ENCODE assay signal across 8 mouse cellular contexts in genomic region chr16:55820161-55820915, GRCm38 (mm10). TPM values are rescaled to one million over a fixed set of nuclear protein-coding genes. Genes with fewer than 3 reads are reported as not detected.
DNase-seq lines count a peak whose midpoint lies in the region; ATAC-seq and TF ChIP-seq lines count a peak whose summit lies in the region.

No protein-coding gene starts in this region.

- H3K27ac ChIP-seq in heart, postnatal 0 days (ENCODE audit: low read depth), result peak overlapping the region; percentile 89
- H3K27ac ChIP-seq in limb, embryonic 15.5 days, result peak overlapping the region; percentile 95
- peak overlapping the region; percentile 89 for H3K27ac ChIP-seq in small intestine, adult 2 months (ENCODE audit: insufficient read depth, low read depth, low read length)

- no peak for TF ChIP-seq CTCF in brain, embryonic 14.5 days (IDR thresholded peaks at IDR 0.05; ENCODE audit: borderline replicate concordance, extremely low read depth, insufficient read depth, insufficient read length)
- no peak for TF ChIP-seq CTCF in heart, postnatal 0 days (IDR thresholded peaks at IDR 0.05; ENCODE audit: low read depth)
- TF ChIP-seq CTCF in small intestine, adult 2 months (IDR thresholded peaks at IDR 0.05; ENCODE audit: extremely low read depth, insufficient read length, insufficient replicate concordance, low read depth, low read length), result no peak

- peaks cover 15% of the 10 kb centered on the region for H3K36me3 ChIP-seq in erythroblast, embryonic 14.5 days (ENCODE audit: control insufficient read depth)
- peaks cover 26% of the 10 kb centered on the region for H3K36me3 ChIP-seq in heart, postnatal 0 days (replicated peaks; ENCODE audit: control insufficient read depth, insufficient read depth, low read length)
- H3K36me3 ChIP-seq in limb, embryonic 15.5 days, result peaks cover 24% of the 10 kb centered on the region
- H3K36me3 ChIP-seq in small intestine, adult 2 months (ENCODE audit: control insufficient read depth, insufficient read depth, low read length), result peaks cover 31% of the 10 kb centered on the region

- DNase-seq in brain, embryonic 14.5 days (ENCODE audit: low read depth), result peak; percentile 29
- peak; percentile 10 for DNase-seq in heart, postnatal 0 days (ENCODE audit: low spot score)
- no peak for DNase-seq in gastrocnemius, postnatal 4 days (ENCODE audit: low spot score in 2 of 2)
- DNase-seq in cerebellum, postnatal 14 days, result no peak

- peak overlapping the region; percentile 76 for H3K4me3 ChIP-seq in erythroblast, embryonic 14.5 days (replicated peaks)
- peak overlapping the region; percentile 95 for H3K4me3 ChIP-seq in heart, postnatal 0 days (ENCODE audit: low read depth, low read length)
- H3K4me3 ChIP-seq in limb, embryonic 15.5 days, result peak overlapping the region; percentile 90
- H3K4me3 ChIP-seq in small intestine, adult 2 months (ENCODE audit: low read depth, low read length), result peak overlapping the region; percentile 96

- H3K27me3 ChIP-seq in erythroblast, embryonic 14.5 days (ENCODE audit: control insufficient read depth), result peaks cover 39% of the 10 kb centered on the region
- H3K27me3 ChIP-seq in heart, postnatal 0 days (ENCODE audit: control insufficient read depth, insufficient read depth, low read length), result no peaks in the 10 kb centered on the region
- no peaks in the 10 kb centered on the region for H3K27me3 ChIP-seq in limb, embryonic 15.5 days
- no peaks in the 10 kb centered on the region for H3K27me3 ChIP-seq in small intestine, adult 2 months (ENCODE audit: control insufficient read depth, insufficient read depth, low read length)

- 47% methylated on average over 13 of the region's 13 CpGs for WGBS in heart, postnatal 0 days
- WGBS in limb, embryonic 15.5 days, result 25% methylated on average over 13 of the region's 13 CpGs
- WGBS in small intestine, adult 2 months, result 8% methylated on average over 13 of the region's 13 CpGs

- TF ChIP-seq EP300 in heart, postnatal 0 days (IDR thresholded peaks at IDR 0.05; ENCODE audit: low read depth), result no peak

- peak overlapping the region; percentile 87 for H3K4me2 ChIP-seq in heart, postnatal 0 days (ENCODE audit: low read depth, low read length)
- peak overlapping the region; percentile 72 for H3K4me2 ChIP-seq in limb, embryonic 15.5 days

- no peak for ATAC-seq in erythroblast, adult 5-6 weeks (replicated peaks; ENCODE audit: low FRiP score, poor library complexity, severe bottlenecking)
- no peak for ATAC-seq in heart, postnatal 0 days (ENCODE audit: insufficient read depth, low read depth)
- no peak for ATAC-seq in limb, embryonic 15.5 days (ENCODE audit: insufficient number of reproducible peaks, low FRiP score, low TSS enrichment, low read depth)

- H3K9me3 ChIP-seq in erythroblast, embryonic 14.5 days (ENCODE audit: control insufficient read depth, low read length), result no peaks in the 10 kb centered on the region
- no peaks in the 10 kb centered on the region for H3K9me3 ChIP-seq in heart, postnatal 0 days (replicated peaks; ENCODE audit: control insufficient read depth, low read length)
- H3K9me3 ChIP-seq in limb, embryonic 15.5 days, result no peaks in the 10 kb centered on the region

- H3K9ac ChIP-seq in heart, postnatal 0 days (replicated peaks; ENCODE audit: low read depth, low read length), result peak overlapping the region; percentile 83
- H3K9ac ChIP-seq in limb, embryonic 15.5 days, result 0 out of 2 replicates have a peak overlapping the region, but pooled peaks have one; percentile 20

- TF ChIP-seq POLR2A in brain, embryonic 14.5 days (IDR thresholded peaks at IDR 0.05; ENCODE audit: borderline replicate concordance, extremely low read depth, insufficient read depth, insufficient read length, poor library complexity, severe bottlenecking), result no peak
- no peak for TF ChIP-seq POLR2A in small intestine, adult 2 months (IDR thresholded peaks at IDR 0.05; ENCODE audit: low read depth, low read length)

- H3K4me1 ChIP-seq in erythroblast, embryonic 14.5 days (ENCODE audit: control insufficient read depth), result peaks cover 15% of the 10 kb centered on the region
- H3K4me1 ChIP-seq in heart, postnatal 0 days (ENCODE audit: control insufficient read depth, insufficient read depth), result no peaks in the 10 kb centered on the region
- H3K4me1 ChIP-seq in limb, embryonic 15.5 days, result peaks cover 19% of the 10 kb centered on the region
- H3K4me1 ChIP-seq in small intestine, adult 2 months (ENCODE audit: control insufficient read depth, insufficient read depth, insufficient read length, low read length), result peaks cover 16% of the 10 kb centered on the region

RNA-seq across cellular contexts. Expression of gene Nfkbiz, which starts 18.4 kb away (rescaled TPM):
- polyA plus RNA-seq in erythroblast, embryonic 14.5 days (2012), result 0.04 and 0.09 TPM in 2 replicates
- 6.0 and 8.4 TPM in 2 replicates for total RNA-seq in erythroblast, adult 5-6 weeks (2015; ENCODE audit: low replicate concordance)
- total RNA-seq in erythroblast, adult 5-6 weeks (2017; ENCODE audit: low replicate concordance), result 2.6 and 5.3 TPM in 2 replicates
- polyA plus RNA-seq in brain, embryonic 14.5 days (2012; rRNA removed), result 2.5 and 2.7 TPM in 2 replicates
- total RNA-seq in heart, postnatal 0 days (2014; rRNA removed; ENCODE audit: low replicate concordance), result 5.3 and 6.8 TPM in 2 replicates
- polyA plus RNA-seq in heart, postnatal 0 days (2015; fragmentation: Nextera tagmentation; extraction: Ambion mirVana), result 1.7 and 1.9 TPM in 2 replicates
- 4.6 TPM in 2 replicates for polyA plus RNA-seq in limb, embryonic 15.5 days (2015; fragmentation: Nextera tagmentation; extraction: Ambion mirVana)
- polyA plus RNA-seq in small intestine, adult 2 months (2012; rRNA removed), result 38.6 and 53.2 TPM in 2 replicates
- 1 to 10 TPM; 2.7 to 3.0 TPM for total RNA-seq in gastrocnemius, postnatal 4 days (2021)

Comparison
In these comparisons a context has a peak if more than half of its experiments do, and no peak if none do; other contexts are left out.
1. DNase-seq: peak in brain, embryonic 14.5 days (single experiment) and heart, postnatal 0 days (single experiment); none in gastrocnemius, postnatal 4 days (0 of 2) and cerebellum, postnatal 14 days (0 of 2).
2. Peak in every context shown above with its lines, with median percentiles within 50 percentile points of each other: H3K4me3 ChIP-seq and H3K27ac ChIP-seq.